Mouse (Mus musculus) MEL (cell line): ENCODE measurements around the gene Polr2i.

Source experiments
- CTCF ChIP-seq, 3 experiments: IDR thresholded peaks in 2 of 3; conservative IDR thresholded peaks in 1 of 3; 2 replicates each; pipeline ENCODE4 v1.5.1; 2011 to 2012; ENCODE audit warnings: low read length in 3 of 3, low read depth in 2 of 3, mild to moderate bottlenecking in 2 of 3, improper control_type of control experiment in 1 of 3, inconsistent platforms in 1 of 3, mixed read lengths in 1 of 3, moderate library complexity in 1 of 3; ENCODE audit not compliant: control insufficient read depth in 1 of 3, insufficient read depth in 1 of 3, poor library complexity in 1 of 3, severe bottlenecking in 1 of 3
- EP300 ChIP-seq, 2 experiments: IDR thresholded peaks; 2 replicates each; pipeline ENCODE4 v1.6.1; 2011; ENCODE audit warnings: improper control_type of control experiment in 2 of 2, low read length in 2 of 2, low read depth in 1 of 2, mild to moderate bottlenecking in 1 of 2
- ETS1 ChIP-seq: IDR thresholded peaks from 2 replicates; pipeline ENCODE4 v1.6.1; 2012; ENCODE audit warnings: low read depth, mild to moderate bottlenecking, inconsistent platforms, low read length, improper control_type of control experiment, moderate library complexity
- HCFC1 ChIP-seq: IDR thresholded peaks from 2 replicates; pipeline ENCODE4 v1.6.1; 2012; ENCODE audit warnings: low read depth, mild to moderate bottlenecking, inconsistent platforms, low read length, improper control_type of control experiment, moderate library complexity
- MAFK ChIP-seq: IDR thresholded peaks from 2 replicates; pipeline ENCODE4 v1.6.1; 2011; ENCODE audit warnings: low read depth, mild to moderate bottlenecking, low read length, improper control_type of control experiment, borderline replicate concordance
- MYC ChIP-seq: IDR thresholded peaks from 2 replicates; pipeline ENCODE4 v1.6.1; 2011; ENCODE audit warnings: low read depth, mild to moderate bottlenecking, low read length, improper control_type of control experiment, moderate library complexity
- POLR2A ChIP-seq, 2 experiments: IDR thresholded peaks; 2 replicates each; pipeline ENCODE4 v1.6.1; 2011 to 2012; ENCODE audit warnings: low read length in 2 of 2, mild to moderate bottlenecking in 2 of 2, control low read depth in 1 of 2, improper control_type of control experiment in 1 of 2, low read depth in 1 of 2, moderate library complexity in 1 of 2; ENCODE audit not compliant: control insufficient read depth in 1 of 2, insufficient read depth in 1 of 2, poor library complexity in 1 of 2
- POLR2AphosphoS2 ChIP-seq: IDR thresholded peaks from 2 replicates; pipeline ENCODE4 v1.6.1; 2011; ENCODE audit warnings: low read length, improper control_type of control experiment
- POLR2AphosphoS5 ChIP-seq: IDR thresholded peaks from 2 replicates; pipeline ENCODE4 v1.6.1; 2012; ENCODE audit warnings: low read depth, borderline replicate concordance, mild to moderate bottlenecking, inconsistent platforms, low read length, moderate library complexity, mixed read lengths
- UBTF ChIP-seq: IDR thresholded peaks from 2 replicates; pipeline ENCODE4 v1.6.1; 2012; ENCODE audit warnings: low read depth, mild to moderate bottlenecking, inconsistent platforms, low read length, improper control_type of control experiment, moderate library complexity, borderline replicate concordance; ENCODE audit not compliant: insufficient read depth

DNA sequence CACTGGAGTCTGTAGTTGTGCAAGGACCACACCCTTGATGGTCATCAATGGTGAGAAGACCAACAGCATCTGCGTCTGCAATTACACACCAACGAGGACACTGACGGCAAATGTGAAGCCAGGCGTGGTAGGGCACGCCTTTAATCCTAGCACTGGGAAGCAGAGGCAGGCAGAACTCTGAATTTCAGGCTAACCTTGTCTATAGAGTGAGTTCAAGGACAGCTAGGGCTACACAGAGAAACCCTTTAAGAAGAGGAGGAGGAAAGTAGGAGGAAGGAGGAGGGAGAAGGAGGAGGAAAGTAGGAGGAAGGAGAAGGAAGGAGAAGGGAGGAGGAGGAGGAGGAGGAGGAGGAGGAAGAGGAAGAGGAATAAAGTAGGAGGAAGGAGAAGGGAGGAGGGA, 33.8 kb downstream of the Polr2i start:
- TF ChIP-seq CTCF (IDR thresholded peaks at IDR 0.05 in 2 of 3, conservative IDR thresholded peaks at IDR 0.05 in 1 of 3; ENCODE audit: control insufficient read depth in 1 of 3, insufficient read depth in 1 of 3, low read depth in 2 of 3, low read length in 3 of 3, poor library complexity in 1 of 3, severe bottlenecking in 1 of 3) (no peak), EP300 (IDR thresholded peaks at IDR 0.05; ENCODE audit: low read depth in 1 of 2, low read length in 2 of 2) (no peak), POLR2A (IDR thresholded peaks at IDR 0.05; ENCODE audit: control insufficient read depth in 1 of 2, insufficient read depth in 1 of 2, low read depth in 1 of 2, low read length in 2 of 2, poor library complexity in 1 of 2) (no peak), MYC (no peak), POLR2AphosphoS2 (no peak), MAFK (no peak), UBTF (no peak), HCFC1 (no peak), POLR2AphosphoS5 (no peak), ETS1 (no peak)
